ENCODE assay signal across 11 mouse cellular contexts in genomic region chr10:21628555-21628954, GRCm38 (mm10). TPM values are rescaled to one million over a fixed set of nuclear protein-coding genes. Genes with fewer than 3 reads are reported as not detected.
DNase-seq lines count a peak whose midpoint lies in the region; ATAC-seq and TF ChIP-seq lines count a peak whose summit lies in the region.
"Had no signal": no experiment of that assay in that cellular context is flagged by ENCODE, and none has a peak within 500 bp of the region (broad histone marks: within the 10 kb centered on the region; RNA-seq: fewer than 3 reads in every experiment).

No protein-coding gene starts in this region.

- no peaks in the 10 kb centered on the region for H3K9me3 ChIP-seq in kidney, postnatal 0 days (replicated peaks; ENCODE audit: low read length)
- H3K9me3 ChIP-seq in hindbrain, embryonic 12.5 days (replicated peaks), result no peaks in the 10 kb centered on the region
- H3K9me3 ChIP-seq: forebrain, embryonic 13.5 days; limb, embryonic 15.5 days; neural tube, embryonic 12.5 days had no signal

- no peak overlapping the region for H3K4me2 ChIP-seq in kidney, postnatal 0 days (ENCODE audit: low read length)
- no peak overlapping the region for H3K4me2 ChIP-seq in hindbrain, embryonic 12.5 days (replicated peaks)
- H3K4me2 ChIP-seq: forebrain, embryonic 13.5 days; limb, embryonic 15.5 days; neural tube, embryonic 12.5 days had no signal

- no peak overlapping the region for H3K9ac ChIP-seq in kidney, postnatal 0 days (ENCODE audit: low read depth, low read length)
- no peak overlapping the region for H3K9ac ChIP-seq in hindbrain, embryonic 12.5 days
- H3K9ac ChIP-seq: forebrain, embryonic 13.5 days; limb, embryonic 15.5 days; neural tube, embryonic 12.5 days had no signal

- H3K36me3 ChIP-seq in kidney, postnatal 0 days (ENCODE audit: insufficient read depth, low read length), result no peaks in the 10 kb centered on the region
- H3K36me3 ChIP-seq in hindbrain, embryonic 12.5 days, result no peaks in the 10 kb centered on the region
- H3K36me3 ChIP-seq: limb, embryonic 15.5 days; neural tube, embryonic 12.5 days had no signal

- no peak for ATAC-seq in kidney, postnatal 0 days (replicated peaks; ENCODE audit: low FRiP score, low read depth)
- no peak for ATAC-seq in hindbrain, embryonic 12.5 days (ENCODE audit: low FRiP score)
- ATAC-seq: forebrain, embryonic 13.5 days had no signal

- no peak overlapping the region for H3K4me3 ChIP-seq in kidney, postnatal 0 days (replicated peaks; ENCODE audit: low read depth, low read length)
- no peak overlapping the region for H3K4me3 ChIP-seq in hindbrain, embryonic 12.5 days
- H3K4me3 ChIP-seq: forebrain, embryonic 13.5 days; limb, embryonic 15.5 days; neural tube, embryonic 12.5 days had no signal

- TF ChIP-seq CTCF in kidney, postnatal 0 days (IDR thresholded peaks at IDR 0.05; ENCODE audit: low read depth), result no peak; the same call in 1 of the 2 replicates

- no peaks in the 10 kb centered on the region for H3K4me1 ChIP-seq in kidney, postnatal 0 days (replicated peaks; ENCODE audit: insufficient read depth, low read length)
- H3K4me1 ChIP-seq in hindbrain, embryonic 12.5 days, result no peaks in the 10 kb centered on the region
- H3K4me1 ChIP-seq: forebrain, embryonic 13.5 days; neural tube, embryonic 12.5 days had no signal

- H3K27me3 ChIP-seq in kidney, postnatal 0 days (ENCODE audit: insufficient read depth, low read length), result no peaks in the 10 kb centered on the region
- H3K27me3 ChIP-seq in hindbrain, embryonic 12.5 days, result no peaks in the 10 kb centered on the region
- H3K27me3 ChIP-seq: forebrain, embryonic 13.5 days; limb, embryonic 15.5 days; neural tube, embryonic 12.5 days had no signal

- H3K27ac ChIP-seq in kidney, postnatal 0 days, result no peak overlapping the region
- no peak overlapping the region for H3K27ac ChIP-seq in hindbrain, embryonic 12.5 days
- H3K27ac ChIP-seq: forebrain, embryonic 13.5 days; limb, embryonic 15.5 days; neural tube, embryonic 12.5 days had no signal

- 52% methylated on average over 5 of the region's 5 CpGs for WGBS in kidney, postnatal 0 days
- 73% methylated on average over 5 of the region's 5 CpGs for WGBS in hindbrain, embryonic 12.5 days

- peak; percentile 10 for DNase-seq in cerebellum, adult 9-11 months
- no peak for DNase-seq in cerebellum, adult 8-10 months
- peak; percentile 20 for DNase-seq in ovary, adult 18-20 months (ENCODE audit: low spot score)
- no peak for DNase-seq in ovary, postnatal 10 days (ENCODE audit: low spot score)
- DNase-seq in kidney, postnatal 0 days (ENCODE audit: low spot score), result peak; percentile 52
- peak; percentile 38 for DNase-seq in telencephalon, adult 2 months (ENCODE audit: low read depth, low spot score)
- DNase-seq in natural killer cell, adult 2 months (ENCODE audit: low spot score in 2 of 2), result no peak

RNA-seq across cellular contexts. Expression of gene 1700020N01Rik, which starts 35.6 kb away (rescaled TPM):
- 0.29 and 0.36 TPM in 2 replicates for polyA plus RNA-seq in kidney, postnatal 0 days (2015; fragmentation: Nextera tagmentation; extraction: Ambion mirVana)
- polyA plus RNA-seq in hindbrain, embryonic 12.5 days (2016; fragmentation: Nextera tagmentation; extraction: Ambion mirVana), result not detected in 2 replicates
- polyA plus RNA-seq: forebrain, embryonic 13.5 days; limb, embryonic 15.5 days; neural tube, embryonic 12.5 days had no signal

Comparison
In these comparisons a context has a peak if more than half of its experiments do, and no peak if none do; other contexts are left out.
1. DNase-seq: peak in cerebellum, adult 9-11 months (single experiment), ovary, adult 18-20 months (single experiment), kidney, postnatal 0 days (single experiment) and telencephalon, adult 2 months (single experiment); none in cerebellum, adult 8-10 months (single experiment), ovary, postnatal 10 days (single experiment) and natural killer cell, adult 2 months (0 of 2).